Mouse (Mus musculus): ENCODE data around the gene Slc5a11.

- no peak for TF ChIP-seq CTCF (IDR thresholded peaks at IDR 0.05; ENCODE audit: insufficient read depth, low read length)
- no peak for TF ChIP-seq POLR2A (IDR thresholded peaks at IDR 0.05; ENCODE audit: borderline replicate concordance, extremely low read depth, low read depth, low read length)
These were observed 93.4 kb downstream of the Slc5a11 start for GRCm38 (mm10) chr7:123307887-123308558.

Data from lung, adult 2 months (tissue).